Mouse (Mus musculus): Measurements from ENCODE around the gene Relt. TPM values are rescaled to one million over a fixed set of nuclear protein-coding genes. Genes with fewer than 3 reads are reported as not detected.

Relt gene
- polyA plus RNA-seq, 2 experiments = 3.2 to 8.5 TPM

GRCm38 (mm10) chr7:100811912-100812311, 51.3 kb downstream of the Relt start:
- no peaks in the 10 kb centered on the region for H3K27me3 ChIP-seq (ENCODE audit: control insufficient read depth, insufficient read depth, low read length)
- no peak for DNase-seq (ENCODE audit: low spot score)
- H3K9ac ChIP-seq (ENCODE audit: low read depth, low read length, severe bottlenecking) = no peak overlapping the region
- H3K4me3 ChIP-seq (replicated peaks; ENCODE audit: low read length) = no peak overlapping the region
- no peaks in the 10 kb centered on the region for H3K36me3 ChIP-seq (ENCODE audit: control insufficient read depth, insufficient read depth, low read length)
- no peak for TF ChIP-seq POLR2A (IDR thresholded peaks at IDR 0.05; ENCODE audit: borderline replicate concordance, extremely low read depth, insufficient read depth, insufficient read length)
- H3K4me1 ChIP-seq (ENCODE audit: control insufficient read depth, insufficient read depth, low read length) = no peaks in the 10 kb centered on the region
- no peak overlapping the region for H3K27ac ChIP-seq (replicated peaks; ENCODE audit: low read depth, low read length)
- no peak overlapping the region for H3K4me2 ChIP-seq (replicated peaks; ENCODE audit: low read depth, low read length, severe bottlenecking)
- no peak for ATAC-seq (ENCODE audit: low FRiP score, low read depth)
- no peaks in the 10 kb centered on the region for H3K9me3 ChIP-seq (ENCODE audit: control insufficient read depth, low read length)
- WGBS = 77% methylated on average over 5 of the region's 5 CpGs

GRCm38 (mm10) chr7:100805391-100805790, 57.9 kb downstream of the Relt start:
- H3K4me2 ChIP-seq (replicated peaks; ENCODE audit: low read depth, low read length, severe bottlenecking) = no peak overlapping the region
- 67% methylated on average over 2 of the region's 2 CpGs for WGBS

GRCm38 (mm10) chr7:100798810-100799209, 64.4 kb downstream of the Relt start:
- DNase-seq (ENCODE audit: low spot score) (peak; percentile 37), ATAC-seq (ENCODE audit: low FRiP score, low read depth) (no peak)
- Histone ChIP-seq H3K4me1 (ENCODE audit: control insufficient read depth, insufficient read depth, low read length) (no peaks in the 10 kb centered on the region; the same call in 1 of the 2 replicates), H3K27ac (replicated peaks; ENCODE audit: low read depth, low read length) (no peak overlapping the region), H3K9me3 (ENCODE audit: control insufficient read depth, low read length) (no peaks in the 10 kb centered on the region), H3K27me3 (ENCODE audit: control insufficient read depth, insufficient read depth, low read length) (no peaks in the 10 kb centered on the region), H3K36me3 (ENCODE audit: control insufficient read depth, insufficient read depth, low read length) (no peaks in the 10 kb centered on the region), H3K4me3 (replicated peaks; ENCODE audit: low read length) (no peak overlapping the region), H3K9ac (ENCODE audit: low read depth, low read length, severe bottlenecking) (no peak overlapping the region), H3K4me2 (replicated peaks; ENCODE audit: low read depth, low read length, severe bottlenecking) (no peak overlapping the region)
- no peak for TF ChIP-seq POLR2A (IDR thresholded peaks at IDR 0.05; ENCODE audit: borderline replicate concordance, extremely low read depth, insufficient read depth, insufficient read length)
- WGBS = 63% methylated on average over 3 of the region's 3 CpGs

More at GRCm38 (mm10) chr7:100805391-100805790, 57.9 kb downstream of the Relt start:
- no peak for TF ChIP-seq POLR2A (IDR thresholded peaks at IDR 0.05; ENCODE audit: borderline replicate concordance, extremely low read depth, insufficient read depth, insufficient read length)
- no peak overlapping the region for H3K27ac ChIP-seq (replicated peaks; ENCODE audit: low read depth, low read length)
- H3K36me3 ChIP-seq (ENCODE audit: control insufficient read depth, insufficient read depth, low read length) = no peaks in the 10 kb centered on the region
- H3K27me3 ChIP-seq (ENCODE audit: control insufficient read depth, insufficient read depth, low read length) = no peaks in the 10 kb centered on the region
- DNase-seq (ENCODE audit: low spot score) (no peak), ATAC-seq (ENCODE audit: low FRiP score, low read depth) (no peak)
- peaks cover 9% of the 10 kb centered on the region for H3K4me1 ChIP-seq (ENCODE audit: control insufficient read depth, insufficient read depth, low read length)
- no peaks in the 10 kb centered on the region for H3K9me3 ChIP-seq (ENCODE audit: control insufficient read depth, low read length)
- no peak overlapping the region for H3K9ac ChIP-seq (ENCODE audit: low read depth, low read length, severe bottlenecking)
- H3K4me3 ChIP-seq (replicated peaks; ENCODE audit: low read length) = no peak overlapping the region

Small RNAs within 50 kb of the gene (microRNA-seq; reads per million reads assigned to microRNA genes)
- gene Mir3102 = 80.3 reads per million, percentile 43 among the genes with 10 or more reads in this experiment

Other genes with a start within 250 kb of the Relt start
- 4.9 and 7.7 TPM in 2 replicates for gene Plekhb1, start 201.0 kb downstream of the Relt start, polyA plus RNA-seq (2012; rRNA removed)
- gene Plekhb1, start 201.0 kb downstream of the Relt start, polyA plus RNA-seq (2014; fragmentation: Nextera tagmentation; extraction: Ambion mirVana) = 4.6 and 4.9 TPM in 2 replicates
- 56.5 and 114 TPM in 2 replicates for gene Fam168a, start 156.8 kb downstream of the Relt start, polyA plus RNA-seq (2012; rRNA removed)
- 49.9 and 52.5 TPM in 2 replicates for gene Fam168a, start 156.8 kb downstream of the Relt start, polyA plus RNA-seq (2014; fragmentation: Nextera tagmentation; extraction: Ambion mirVana)
- gene Arhgef17, start 68.7 kb upstream of the Relt start, polyA plus RNA-seq (2012; rRNA removed) = 42.8 and 55.2 TPM in 2 replicates
- gene Arhgef17, start 68.7 kb upstream of the Relt start, polyA plus RNA-seq (2014; fragmentation: Nextera tagmentation; extraction: Ambion mirVana) = 15.4 and 16.4 TPM in 2 replicates
- gene P2ry6, start 111.2 kb upstream of the Relt start, polyA plus RNA-seq (2012; rRNA removed) = 5.3 and 8.5 TPM in 2 replicates
- 5.9 and 6.5 TPM in 2 replicates for gene P2ry6, start 111.2 kb upstream of the Relt start, polyA plus RNA-seq (2014; fragmentation: Nextera tagmentation; extraction: Ambion mirVana)
- gene P2ry2, start 149.4 kb upstream of the Relt start, polyA plus RNA-seq (2012; rRNA removed) = 2.0 and 2.1 TPM in 2 replicates
- gene P2ry2, start 149.4 kb upstream of the Relt start, polyA plus RNA-seq (2014; fragmentation: Nextera tagmentation; extraction: Ambion mirVana) = 2.2 and 3.2 TPM in 2 replicates
- gene Fchsd2, start 229.4 kb upstream of the Relt start, polyA plus RNA-seq (2012; rRNA removed) = 21.9 and 22.0 TPM in 2 replicates
- gene Fchsd2, start 229.4 kb upstream of the Relt start, polyA plus RNA-seq (2014; fragmentation: Nextera tagmentation; extraction: Ambion mirVana) = 19.9 and 24.5 TPM in 2 replicates